Mouse (Mus musculus) spleen, adult 2 months (tissue): ENCODE measurements around the gene Gpr3. TPM values are rescaled to one million over a fixed set of nuclear protein-coding genes. Genes with fewer than 3 reads are reported as not detected.

Source experiments
- DNase-seq, 2 experiments: peaks; one replicate each; pipeline versions ENCODE4 v3.0.0 to v3.0.0-alpha.2; 2012 to 2021; ENCODE audit warnings: low spot score in 2 of 2, low read depth in 1 of 2
- H3K27ac ChIP-seq: fragments of 200-500 bp; 2 replicates; pipeline ENCODE4 v1.5.1; 2012; ENCODE audit warnings: low read length, inconsistent platforms; ENCODE audit not compliant: insufficient read depth
- H3K27me3 ChIP-seq: fragments of 200-500 bp; 2 replicates; pipeline ENCODE4 v1.6.1; 2012; ENCODE audit warnings: mild to moderate bottlenecking, moderate library complexity, low read length, inconsistent platforms; ENCODE audit not compliant: control insufficient read depth, insufficient read depth
- H3K36me3 ChIP-seq: fragments of 200-500 bp; 2 replicates; pipeline ENCODE4 v1.6.1; 2012; ENCODE audit warnings: mild to moderate bottlenecking, low read length, inconsistent platforms; ENCODE audit not compliant: control insufficient read depth, insufficient read depth
- H3K4me1 ChIP-seq: fragments of 200-500 bp; 2 replicates; pipeline ENCODE4 v1.6.1; 2011; ENCODE audit warnings: inconsistent platforms; ENCODE audit not compliant: control insufficient read depth, insufficient read depth, insufficient read length
- H3K4me3 ChIP-seq: fragments of 200-500 bp; 2 replicates; pipeline ENCODE4 v1.5.1; 2011; ENCODE audit warnings: mild to moderate bottlenecking, inconsistent platforms; ENCODE audit not compliant: insufficient read depth, insufficient read length; ENCODE audit errors: extremely low read depth
- CTCF ChIP-seq: fragments of 200-500 bp; IDR thresholded peaks from 2 replicates; pipeline ENCODE4 v1.5.1; 2011; ENCODE audit warnings: mild to moderate bottlenecking, inconsistent platforms; ENCODE audit not compliant: insufficient read depth, insufficient read length, insufficient replicate concordance; ENCODE audit errors: extremely low read depth
- POLR2A ChIP-seq: fragments of 200-500 bp; IDR thresholded peaks from 2 replicates; pipeline ENCODE4 v1.6.1; 2011; ENCODE audit warnings: low read depth, low read length, inconsistent platforms
- WGBS: fragments of 180-500 bp; shearing (Covaris S2); methylation state at CpG from one replicate; pipeline ENCODE4 v1.1.7; 2018; 5-methylcytosine and 5-hydroxymethylcytosine counted together
- polyA plus RNA-seq: library from polyadenylated mRNA; depleted of rRNA; stranded (reverse); fragments of >200 nt; gene quantifications from 2 replicates; pipeline ENCODE4 v1.2.3, GENCODE M21; 2012

Gpr3 gene
- polyA plus RNA-seq, 1 experiment = 0.02 TPM

GRCm38 (mm10) chr4:133175274-133175673 lies 37.1 kb downstream of the Gpr3 start:
- H3K4me3 ChIP-seq = no peak overlapping the region
- peak overlapping the region; percentile 47; the same call in 1 of the 2 replicates for H3K27ac ChIP-seq
- H3K4me1 ChIP-seq = peaks cover 42% of the 10 kb centered on the region
- H3K36me3 ChIP-seq = peaks cover 7% of the 10 kb centered on the region
- no peak for TF ChIP-seq POLR2A
- TF ChIP-seq CTCF = no peak
- WGBS = 74% methylated on average over 7 of the region's 7 CpGs
- no peak for DNase-seq
- no peaks in the 10 kb centered on the region for H3K27me3 ChIP-seq

- H3K4me3 ChIP-seq = no peak overlapping the region
- peaks cover 42% of the 10 kb centered on the region for H3K4me1 ChIP-seq
- H3K27me3 ChIP-seq = no peaks in the 10 kb centered on the region
- under 1% methylated on average over 4 of the region's 4 CpGs for WGBS
- TF ChIP-seq CTCF = no peak
- no peak for TF ChIP-seq POLR2A
- peaks cover 5% of the 10 kb centered on the region for H3K36me3 ChIP-seq
- H3K27ac ChIP-seq = peak overlapping the region; percentile 89
- DNase-seq = no peak
Observed at GRCm38 (mm10) chr4:133174361-133174760, 38.0 kb downstream of the Gpr3 start.

GRCm38 (mm10) chr4:133172451-133172850 lies 39.9 kb downstream of the Gpr3 start:
- H3K4me3 ChIP-seq = no peak overlapping the region
- no peaks in the 10 kb centered on the region; the same call in 1 of the 2 replicates for H3K36me3 ChIP-seq
- DNase-seq = no peak
- H3K27me3 ChIP-seq = no peaks in the 10 kb centered on the region
- H3K4me1 ChIP-seq = peaks cover 42% of the 10 kb centered on the region
- WGBS = 82% methylated on average over 4 of the region's 4 CpGs
- peak overlapping the region; percentile 57 for H3K27ac ChIP-seq
- no peak for TF ChIP-seq CTCF
- TF ChIP-seq POLR2A = no peak

GRCm38 (mm10) chr4:133170616-133171015 lies 41.7 kb downstream of the Gpr3 start:
- TF ChIP-seq POLR2A (no peak), CTCF (no peak)
- no peaks in the 10 kb centered on the region for H3K27me3 ChIP-seq
- peaks cover 33% of the 10 kb centered on the region for H3K4me1 ChIP-seq
- no peak overlapping the region for H3K4me3 ChIP-seq
- 0 out of 2 replicates have a peak, but pooled peaks cover 1% of the 10 kb centered on the region for H3K36me3 ChIP-seq
- no peak for DNase-seq
- peak overlapping the region; percentile 96 for H3K27ac ChIP-seq

- TF ChIP-seq CTCF (no peak), POLR2A (no peak)
- peaks cover 30% of the 10 kb centered on the region for H3K4me1 ChIP-seq
- H3K36me3 ChIP-seq = 0 out of 2 replicates have a peak, but pooled peaks cover 1% of the 10 kb centered on the region
- H3K4me3 ChIP-seq = no peak overlapping the region
- 2% methylated on average over 3 of the region's 3 CpGs for WGBS
- no peaks in the 10 kb centered on the region for H3K27me3 ChIP-seq
- H3K27ac ChIP-seq = peak overlapping the region; percentile 96
- peak; percentile 66 to 68 for DNase-seq
Observed at GRCm38 (mm10) chr4:133170056-133170524, 42.2 kb downstream of the Gpr3 start.

- TF ChIP-seq CTCF (no peak), POLR2A (peak; percentile 3; the same call in 1 of the 2 replicates)
- Histone ChIP-seq H3K4me3 (peak overlapping the region; percentile 41), H3K36me3 (0 out of 2 replicates have a peak, but pooled peaks cover 1% of the 10 kb centered on the region), H3K27me3 (no peaks in the 10 kb centered on the region), H3K4me1 (peaks cover 33% of the 10 kb centered on the region), H3K27ac (peak overlapping the region; percentile 96)
- DNase-seq = peak in 1 of 2 experiments; percentile 61
- WGBS = 12% methylated on average over 10 of the region's 10 CpGs
Observed at GRCm38 (mm10) chr4:133169237-133170055, 42.9 kb downstream of the Gpr3 start.

GRCm38 (mm10) chr4:133166773-133167172 lies 45.6 kb downstream of the Gpr3 start:
- TF ChIP-seq POLR2A (no peak), CTCF (no peak)
- H3K27ac ChIP-seq = peak overlapping the region; percentile 19

More at GRCm38 (mm10) chr4:133166773-133167172, 45.6 kb downstream of the Gpr3 start:
- 89% methylated on average over 9 of the region's 9 CpGs for WGBS
- H3K27me3 ChIP-seq = no peaks in the 10 kb centered on the region
- H3K36me3 ChIP-seq = peaks cover 5% of the 10 kb centered on the region; the same call in 1 of the 2 replicates
- H3K4me1 ChIP-seq = peaks cover 17% of the 10 kb centered on the region
- no peak for DNase-seq
- H3K4me3 ChIP-seq = no peak overlapping the region
